Mouse (Mus musculus): ENCODE results near the gene Tmeff1. TPM values are rescaled to one million over a fixed set of nuclear protein-coding genes. Genes with fewer than 3 reads are reported as not detected.

The Tmeff1 gene
- polyA plus RNA-seq, 1 experiment = 1.3 TPM

DNA sequence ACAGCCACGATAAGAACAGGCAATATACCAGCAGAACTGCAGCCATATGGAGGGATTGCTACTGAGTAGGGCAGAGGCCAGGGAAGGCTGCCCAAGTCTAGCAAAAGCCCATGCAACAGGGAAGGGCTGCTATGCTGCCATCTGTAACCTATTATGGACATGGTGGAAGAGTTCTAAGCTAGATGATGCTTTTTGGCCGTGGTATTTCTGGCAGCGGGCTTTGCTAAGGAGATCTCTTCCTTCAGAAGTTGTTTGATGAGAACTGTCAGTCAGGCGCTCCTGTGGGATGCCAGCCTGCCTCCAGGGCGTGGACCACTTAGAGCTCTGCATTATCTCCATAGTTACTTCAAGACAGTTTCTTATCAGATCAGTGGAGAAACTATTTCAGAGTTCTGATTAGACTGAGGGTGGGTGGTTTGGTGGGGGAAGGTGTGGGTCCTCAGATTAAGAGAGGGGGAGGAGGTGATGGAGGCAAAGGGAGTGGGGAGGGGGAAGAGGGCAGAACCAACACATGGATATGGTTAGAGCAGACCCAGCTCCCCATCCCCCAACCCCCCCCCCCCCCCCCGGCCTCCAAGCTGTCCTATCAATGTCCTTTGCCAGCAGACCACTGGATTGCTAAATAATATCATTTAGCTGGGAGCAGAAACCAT is 36.5 kb upstream of the Tmeff1 start:
- no peak overlapping the region for H3K4me3 ChIP-seq (ENCODE audit: control insufficient read depth, insufficient read depth, low read length)
- peaks cover under 1% of the 10 kb centered on the region; the same call in 1 of the 2 replicates for H3K4me1 ChIP-seq (replicated peaks; ENCODE audit: control insufficient read depth, insufficient read depth, low read length)
- 90% methylated on average over 6 of the region's 6 CpGs for WGBS
- no peak for DNase-seq
- no peaks in the 10 kb centered on the region for H3K27me3 ChIP-seq (ENCODE audit: control insufficient read depth, insufficient read depth, low read length)
- no peaks in the 10 kb centered on the region for H3K36me3 ChIP-seq (ENCODE audit: control insufficient read depth, insufficient read depth, low read length)
- H3K27ac ChIP-seq (ENCODE audit: control insufficient read depth, insufficient read depth, low read length) = no peak overlapping the region
- TF ChIP-seq CTCF (IDR thresholded peaks at IDR 0.05; ENCODE audit: borderline replicate concordance, control insufficient read depth, extremely low read depth, insufficient read depth, low read length, poor library complexity) (no peak), POLR2A (IDR thresholded peaks at IDR 0.05; ENCODE audit: control insufficient read depth, extremely low read depth, insufficient read depth, low read length, poor library complexity) (no peak)

DNA sequence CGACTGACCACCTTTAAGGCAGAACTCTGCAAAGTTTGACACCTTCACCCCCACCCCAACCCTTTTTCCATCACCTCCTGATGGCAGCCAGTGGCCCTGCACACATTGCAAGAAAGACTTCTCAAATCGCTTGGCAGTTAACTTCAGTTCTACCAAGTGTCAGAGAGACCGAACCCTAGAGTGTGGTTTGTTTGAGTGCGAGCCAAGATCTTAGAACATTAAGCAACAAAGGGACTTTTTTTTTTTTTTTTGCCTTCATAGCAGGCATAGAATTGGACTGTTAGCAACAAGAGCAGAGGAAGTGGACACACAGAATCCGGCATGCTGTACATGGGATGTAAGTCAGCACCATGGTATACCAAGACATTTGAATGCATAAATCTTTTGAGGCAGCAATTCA is 35.3 kb upstream of the Tmeff1 start:
- Histone ChIP-seq H3K4me3 (ENCODE audit: control insufficient read depth, insufficient read depth, low read length) (no peak overlapping the region), H3K4me1 (replicated peaks; ENCODE audit: control insufficient read depth, insufficient read depth, low read length) (peaks cover 5% of the 10 kb centered on the region), H3K27me3 (ENCODE audit: control insufficient read depth, insufficient read depth, low read length) (no peaks in the 10 kb centered on the region), H3K36me3 (ENCODE audit: control insufficient read depth, insufficient read depth, low read length) (no peaks in the 10 kb centered on the region), H3K27ac (ENCODE audit: control insufficient read depth, insufficient read depth, low read length) (no peak overlapping the region)
- WGBS = 29% methylated on average over 5 of the region's 5 CpGs
- no peak for DNase-seq
- TF ChIP-seq CTCF (IDR thresholded peaks at IDR 0.05; ENCODE audit: borderline replicate concordance, control insufficient read depth, extremely low read depth, insufficient read depth, low read length, poor library complexity) (no peak), POLR2A (IDR thresholded peaks at IDR 0.05; ENCODE audit: control insufficient read depth, extremely low read depth, insufficient read depth, low read length, poor library complexity) (no peak)

DNA sequence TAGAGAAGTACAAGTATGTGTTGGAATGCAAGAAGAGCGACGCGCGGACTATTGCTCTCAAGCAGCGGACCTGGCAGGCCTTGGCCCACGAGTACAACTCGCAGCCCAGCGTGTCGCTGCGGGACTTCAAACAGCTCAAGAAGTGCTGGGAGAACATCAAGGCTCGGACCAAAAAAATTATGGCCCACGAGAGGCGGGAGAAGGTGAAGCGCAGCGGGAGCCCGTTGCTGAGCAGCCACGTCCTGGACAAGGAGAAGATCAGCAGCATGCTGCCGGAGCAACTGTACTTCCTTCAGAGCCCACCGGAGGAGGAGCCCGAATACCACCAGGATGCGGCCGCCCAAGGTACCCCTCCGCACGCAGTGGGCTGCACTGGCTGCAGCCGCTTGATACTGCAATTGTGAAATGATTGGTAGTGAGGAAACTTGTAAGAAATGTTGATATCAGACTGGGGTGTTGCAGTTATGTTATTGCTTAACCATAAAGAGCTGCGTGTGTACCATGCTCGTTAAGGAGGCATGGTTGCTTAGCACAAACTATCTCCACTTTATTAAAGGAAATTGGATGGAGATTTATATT is 32.4 kb upstream of the Tmeff1 start:
- Histone ChIP-seq H3K4me3 (ENCODE audit: control insufficient read depth, insufficient read depth, low read length) (no peak overlapping the region), H3K27ac (ENCODE audit: control insufficient read depth, insufficient read depth, low read length) (no peak overlapping the region)
- TF ChIP-seq CTCF (IDR thresholded peaks at IDR 0.05; ENCODE audit: borderline replicate concordance, control insufficient read depth, extremely low read depth, insufficient read depth, low read length, poor library complexity) (no peak), POLR2A (IDR thresholded peaks at IDR 0.05; ENCODE audit: control insufficient read depth, extremely low read depth, insufficient read depth, low read length, poor library complexity) (no peak)

DNA sequence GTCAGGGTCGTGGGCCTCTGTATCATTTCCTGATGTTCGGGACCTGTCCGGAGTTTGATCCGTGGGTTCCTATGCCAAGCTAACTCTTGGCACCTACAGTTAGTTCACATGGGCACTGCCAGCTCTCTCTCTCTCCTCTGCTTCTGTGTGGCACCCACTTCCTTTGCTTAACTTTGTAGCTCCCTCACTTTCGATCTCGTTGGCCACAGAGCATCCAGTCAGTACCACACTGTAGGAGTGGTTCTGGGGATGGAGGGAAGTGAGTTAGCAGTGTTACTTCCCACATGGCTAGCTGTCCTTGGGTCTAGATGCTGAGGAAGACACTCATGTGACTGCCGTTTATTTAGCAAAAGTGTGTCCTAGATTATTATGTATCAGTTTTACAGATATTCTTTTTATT is 30.8 kb upstream of the Tmeff1 start:
- no peak overlapping the region for H3K4me3 ChIP-seq (ENCODE audit: control insufficient read depth, insufficient read depth, low read length)
- H3K36me3 ChIP-seq (ENCODE audit: control insufficient read depth, insufficient read depth, low read length) = no peaks in the 10 kb centered on the region
- no peak for TF ChIP-seq POLR2A (IDR thresholded peaks at IDR 0.05; ENCODE audit: control insufficient read depth, extremely low read depth, insufficient read depth, low read length, poor library complexity)
- TF ChIP-seq CTCF (IDR thresholded peaks at IDR 0.05; ENCODE audit: borderline replicate concordance, control insufficient read depth, extremely low read depth, insufficient read depth, low read length, poor library complexity) = no peak
- peaks cover 5% of the 10 kb centered on the region for H3K4me1 ChIP-seq (replicated peaks; ENCODE audit: control insufficient read depth, insufficient read depth, low read length)
- DNase-seq = no peak
- no peaks in the 10 kb centered on the region for H3K27me3 ChIP-seq (ENCODE audit: control insufficient read depth, insufficient read depth, low read length)
- WGBS = 7% methylated on average over 7 of the region's 7 CpGs
- H3K27ac ChIP-seq (ENCODE audit: control insufficient read depth, insufficient read depth, low read length) = no peak overlapping the region

More for the DNA sequence above, 32.4 kb upstream of the Tmeff1 start:
- Histone ChIP-seq H3K36me3 (ENCODE audit: control insufficient read depth, insufficient read depth, low read length) (no peaks in the 10 kb centered on the region), H3K4me1 (replicated peaks; ENCODE audit: control insufficient read depth, insufficient read depth, low read length) (peaks cover 5% of the 10 kb centered on the region), H3K27me3 (ENCODE audit: control insufficient read depth, insufficient read depth, low read length) (no peaks in the 10 kb centered on the region)
- 96% methylated on average over 27 of the region's 27 CpGs for WGBS
- DNase-seq = no peak

DNA sequence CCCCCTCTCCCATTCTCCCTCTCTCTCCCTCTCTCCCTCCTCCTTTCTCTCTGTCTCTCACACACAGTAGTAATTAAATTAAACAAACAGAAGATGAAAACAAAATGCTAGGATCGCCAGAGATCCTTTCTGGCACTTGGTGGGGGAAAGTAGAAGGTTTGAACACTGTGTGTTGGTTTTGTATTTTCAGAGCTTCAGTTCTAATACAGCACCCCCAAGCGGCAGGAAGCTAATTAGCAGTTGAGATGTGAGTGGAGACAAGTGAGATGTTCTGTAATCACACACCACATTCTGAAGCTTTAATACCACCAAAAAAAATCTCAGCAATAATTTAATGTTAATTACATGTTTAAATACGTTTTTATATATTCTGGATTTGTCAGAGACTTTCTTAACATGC is 29.2 kb upstream of the Tmeff1 start:
- peaks cover 5% of the 10 kb centered on the region for H3K4me1 ChIP-seq (replicated peaks; ENCODE audit: control insufficient read depth, insufficient read depth, low read length)
- no peaks in the 10 kb centered on the region for H3K36me3 ChIP-seq (ENCODE audit: control insufficient read depth, insufficient read depth, low read length)
- H3K27me3 ChIP-seq (ENCODE audit: control insufficient read depth, insufficient read depth, low read length) = no peaks in the 10 kb centered on the region
- peak; percentile 21 for DNase-seq
- 25% methylated on average over 3 of the region's 3 CpGs for WGBS
- no peak for TF ChIP-seq POLR2A (IDR thresholded peaks at IDR 0.05; ENCODE audit: control insufficient read depth, extremely low read depth, insufficient read depth, low read length, poor library complexity)
- no peak for TF ChIP-seq CTCF (IDR thresholded peaks at IDR 0.05; ENCODE audit: borderline replicate concordance, control insufficient read depth, extremely low read depth, insufficient read depth, low read length, poor library complexity)
- no peak overlapping the region for H3K4me3 ChIP-seq (ENCODE audit: control insufficient read depth, insufficient read depth, low read length)
- H3K27ac ChIP-seq (ENCODE audit: control insufficient read depth, insufficient read depth, low read length) = no peak overlapping the region

DNA sequence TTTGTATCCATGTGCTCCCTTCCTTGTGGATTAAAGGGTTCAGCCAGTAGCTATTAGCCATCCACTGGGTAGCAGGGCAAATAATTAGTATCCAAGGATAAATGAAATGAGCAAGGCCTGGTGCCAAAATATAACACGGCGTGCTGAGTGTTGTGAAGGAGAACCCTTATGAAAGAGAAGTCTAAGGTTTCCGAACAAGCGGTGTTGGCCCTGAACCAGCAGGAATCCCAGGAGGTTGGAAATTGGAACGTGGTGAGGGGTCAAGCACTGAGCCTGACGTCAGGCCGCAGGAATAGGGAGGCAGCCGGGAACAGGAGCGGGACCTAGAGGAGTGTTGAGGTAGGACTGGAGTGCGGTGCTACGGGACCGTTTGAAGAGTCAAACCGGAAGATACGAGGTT is 25.3 kb upstream of the Tmeff1 start:
- DNase-seq = no peak
- Histone ChIP-seq H3K27ac (ENCODE audit: control insufficient read depth, insufficient read depth, low read length) (no peak overlapping the region), H3K27me3 (ENCODE audit: control insufficient read depth, insufficient read depth, low read length) (no peaks in the 10 kb centered on the region), H3K36me3 (ENCODE audit: control insufficient read depth, insufficient read depth, low read length) (no peaks in the 10 kb centered on the region), H3K4me1 (replicated peaks; ENCODE audit: control insufficient read depth, insufficient read depth, low read length) (no peaks in the 10 kb centered on the region), H3K4me3 (ENCODE audit: control insufficient read depth, insufficient read depth, low read length) (no peak overlapping the region)
- no peak for TF ChIP-seq POLR2A (IDR thresholded peaks at IDR 0.05; ENCODE audit: control insufficient read depth, extremely low read depth, insufficient read depth, low read length, poor library complexity)
- TF ChIP-seq CTCF (IDR thresholded peaks at IDR 0.05; ENCODE audit: borderline replicate concordance, control insufficient read depth, extremely low read depth, insufficient read depth, low read length, poor library complexity) = no peak
- 94% methylated on average over 14 of the region's 14 CpGs for WGBS

All from thymus, adult 2 months (tissue).